Mouse (Mus musculus) cerebellum, adult (tissue): ENCODE measurements around the gene Wfdc6a.
A peak's percentile ranks its signal among the peaks of the same experiment; 100 is the strongest.

Experiments
- ATAC-seq: cut with Nextera tagmentation; 2 replicates; pipeline ENCODE4 v1.9.2; 2017; ENCODE audit warnings: mild to moderate bottlenecking, moderate library complexity, mixed read lengths; ENCODE audit not compliant: insufficient number of reproducible peaks, low FRiP score, low TSS enrichment

The Wfdc6a gene

GRCm38 (mm10) chr2:164551502-164551901 is 33.7 kb downstream of the Wfdc6a start:
- no peak for ATAC-seq

- ATAC-seq: no peak
Observed at GRCm38 (mm10) chr2:164550895-164551269, 34.4 kb downstream of the Wfdc6a start.

GRCm38 (mm10) chr2:164549963-164550894 is 35.0 kb downstream of the Wfdc6a start:
- no peak for ATAC-seq

DNA sequence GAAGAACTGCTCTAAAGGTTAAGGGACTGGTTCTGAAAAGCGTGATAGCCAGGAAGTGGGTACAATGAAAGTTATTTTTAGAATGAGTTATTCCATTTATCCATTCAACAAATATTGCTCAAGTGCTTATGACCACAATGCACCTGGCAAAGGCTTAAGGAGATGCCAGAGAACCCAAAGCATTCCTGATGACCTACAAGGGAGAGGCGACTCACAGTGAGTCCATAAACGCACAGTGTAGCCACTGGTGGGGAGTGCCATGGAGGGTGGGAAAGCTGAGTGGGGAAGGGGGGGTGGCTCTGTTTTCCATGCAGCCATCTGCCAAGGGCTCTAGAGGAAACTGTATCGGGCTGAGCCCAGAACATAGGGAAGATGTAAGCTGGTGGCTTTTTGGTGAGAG is 35.9 kb downstream of the Wfdc6a start:
- ATAC-seq: no peak

- no peak for ATAC-seq
Observed at GRCm38 (mm10) chr2:164544454-164545097, 40.7 kb downstream of the Wfdc6a start.

- no peak for ATAC-seq
Observed at GRCm38 (mm10) chr2:164543745-164544144, 41.5 kb downstream of the Wfdc6a start.

- ATAC-seq: no peak
Observed at GRCm38 (mm10) chr2:164542598-164542997, 42.6 kb downstream of the Wfdc6a start.

DNA sequence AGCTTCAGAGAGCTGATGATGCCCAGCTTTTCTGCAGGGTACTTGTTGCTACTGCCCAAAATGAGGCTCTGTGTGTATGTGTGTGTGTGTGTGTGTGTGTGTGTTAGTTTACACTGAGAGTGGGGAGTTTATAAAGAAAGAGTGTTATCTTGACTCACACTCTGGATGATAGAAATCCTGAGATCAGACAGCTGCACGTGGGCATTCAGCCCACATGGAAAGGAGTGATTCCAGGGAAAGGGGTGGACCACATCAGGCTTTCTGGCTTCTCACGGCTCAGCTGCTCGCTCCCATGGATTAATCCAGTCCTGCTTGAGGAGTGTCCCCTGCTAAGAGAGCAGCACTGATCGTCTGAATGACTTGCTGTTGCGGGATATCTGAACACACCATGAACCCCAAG is 43.1 kb downstream of the Wfdc6a start:
- ATAC-seq: no peak

GRCm38 (mm10) chr2:164540652-164541427 is 44.4 kb downstream of the Wfdc6a start:
- ATAC-seq: no peak

DNA sequence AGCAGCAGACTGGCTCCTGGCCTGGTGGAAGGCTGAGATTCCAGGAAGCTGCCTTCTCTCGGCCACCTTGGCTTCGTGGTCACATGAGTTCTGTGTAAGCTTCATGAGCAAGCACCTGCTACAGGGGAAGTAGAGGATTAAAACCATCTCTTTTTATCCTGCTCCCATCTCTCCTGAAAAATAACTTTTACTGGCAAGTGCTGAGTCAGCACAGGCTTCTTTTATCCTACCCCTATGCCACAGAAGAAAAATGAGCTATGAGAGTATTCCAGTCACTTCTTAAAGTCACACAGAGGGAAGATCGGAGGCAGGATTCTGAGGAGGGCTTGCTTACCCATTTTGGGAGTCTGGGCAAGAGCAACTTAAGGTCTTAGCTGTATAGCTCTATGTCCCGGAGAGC is 48.2 kb downstream of the Wfdc6a start:
- no peak for ATAC-seq

- no peak for ATAC-seq
Observed at GRCm38 (mm10) chr2:164534315-164534714, 50.9 kb downstream of the Wfdc6a start.

GRCm38 (mm10) chr2:164531169-164531568 is 54.1 kb downstream of the Wfdc6a start:
- peak; percentile 58; the same call in 1 of the 2 replicates for ATAC-seq
